Mouse (Mus musculus) right cerebral cortex, postnatal 36 days (tissue): ENCODE data around the gene Fkbp1b.
"Not testable (repeated sequence)": the region's sequence is repeated elsewhere in the genome, so short reads cannot be mapped to it uniquely, and the experiment has no call there.

Experiments
- DNase-seq, 2 experiments: peaks; one replicate each; pipeline ENCODE4 v3.0.0; 2022; ENCODE audit warnings: low spot score in 2 of 2, mixed read lengths in 1 of 2

Fkbp1b gene

DNA sequence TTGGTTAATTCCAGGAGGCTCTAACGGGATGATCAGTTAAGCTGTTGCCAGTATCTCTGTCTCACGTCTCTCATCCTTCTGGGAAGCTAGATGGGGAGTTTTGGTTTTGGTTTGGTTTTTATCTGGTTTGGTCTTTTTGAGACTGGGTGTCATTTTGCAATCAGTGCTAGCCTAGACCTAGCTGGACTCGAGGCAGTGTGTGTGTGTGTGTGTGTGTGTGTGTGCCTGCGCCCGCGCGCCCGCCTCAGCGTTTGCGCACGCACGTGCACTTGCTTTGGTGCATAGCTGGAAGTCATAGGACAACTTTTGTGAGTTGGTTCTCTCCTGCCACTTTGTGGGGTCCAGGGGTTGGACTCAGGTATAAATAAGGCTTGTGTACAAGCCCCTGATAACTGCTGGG is 2.4 kb upstream of the Fkbp1b start:
- no peak for DNase-seq

GRCm38 (mm10) chr12:4842890-4843597 is 1.7 kb upstream of the Fkbp1b start, which contains the start of gene Wdcp:
Gene Wdcp, plus strand, starts transcription at chr12:4843303.
- peak; percentile 90 to 94 for DNase-seq

- no peak for DNase-seq
Measured at GRCm38 (mm10) chr12:4842456-4842855, 1.1 kb upstream of the Fkbp1b start.

GRCm38 (mm10) chr12:4840741-4841140 is 650 bp downstream of the Fkbp1b start:
- DNase-seq, result no peak

GRCm38 (mm10) chr12:4840010-4840409 is 1.4 kb downstream of the Fkbp1b start:
- DNase-seq, result no peak

DNA sequence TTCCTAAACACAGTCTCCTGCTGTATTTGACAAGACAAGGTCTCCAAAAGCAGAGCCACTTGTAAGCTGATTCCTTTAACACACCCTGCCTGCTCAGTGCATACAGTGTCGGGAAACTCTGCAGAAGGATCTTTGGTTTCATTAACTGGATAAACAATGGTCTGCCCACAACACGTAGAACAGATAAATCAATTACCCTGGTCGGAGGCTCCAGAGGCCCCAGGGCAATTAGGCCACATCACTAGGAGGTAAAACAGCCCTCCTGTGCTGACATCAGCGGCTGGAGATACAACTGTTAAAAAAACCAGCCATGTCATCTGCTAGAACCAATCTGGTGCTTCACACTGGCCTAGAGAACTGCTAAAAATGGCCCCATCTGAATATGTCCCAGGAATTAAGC is 4.4 kb downstream of the Fkbp1b start:
- no peak for DNase-seq

GRCm38 (mm10) chr12:4827256-4827655 is 14.1 kb downstream of the Fkbp1b start:
- DNase-seq, result no peak

DNA sequence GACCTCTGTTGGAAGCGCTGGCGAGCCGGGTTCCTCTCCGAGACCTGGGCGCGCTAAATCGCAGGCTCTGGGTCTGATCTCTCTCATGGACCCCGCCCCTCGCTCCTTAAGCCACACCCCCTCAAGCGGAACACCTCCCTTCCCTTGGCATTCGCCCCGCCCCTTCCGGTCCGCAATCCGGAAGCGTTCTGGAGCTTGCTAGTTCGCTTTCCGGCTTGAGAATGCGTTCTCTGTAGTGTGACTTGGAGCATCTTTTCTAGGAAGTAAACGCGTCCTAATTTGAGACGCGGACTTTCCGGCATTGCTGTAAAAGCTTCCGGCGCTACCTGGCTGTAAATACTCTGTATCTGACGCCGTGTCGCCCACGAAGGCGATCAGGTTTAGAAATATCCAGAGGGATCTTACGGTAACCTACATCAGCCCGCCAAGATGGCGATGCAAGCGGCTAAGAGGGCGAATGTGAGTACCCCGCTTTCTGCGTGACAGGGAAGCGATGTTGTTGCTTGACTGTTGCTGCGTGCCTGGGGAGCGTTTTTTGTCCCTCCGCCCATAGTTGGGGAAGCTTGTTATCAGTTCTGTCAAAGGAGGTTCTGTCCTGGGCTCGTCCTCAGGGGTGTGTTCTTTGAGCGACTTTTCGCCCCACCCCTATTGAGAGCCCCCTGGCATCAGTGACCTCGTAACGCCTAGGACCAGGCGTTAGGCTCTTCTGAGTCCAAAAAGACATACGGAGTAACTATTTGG is 23.9 kb downstream of the Fkbp1b start, which contains the start of gene Sf3b6:
Gene Sf3b6, plus strand, starts transcription at position 184 of the 741 bp plus-strand sequence.
- peak; percentile 93 to 96 for DNase-seq

GRCm38 (mm10) chr12:4816680-4817360 is 24.6 kb downstream of the Fkbp1b start:
- no peak for DNase-seq

GRCm38 (mm10) chr12:4813636-4814035 is 27.8 kb downstream of the Fkbp1b start:
- DNase-seq, result no peak

DNA sequence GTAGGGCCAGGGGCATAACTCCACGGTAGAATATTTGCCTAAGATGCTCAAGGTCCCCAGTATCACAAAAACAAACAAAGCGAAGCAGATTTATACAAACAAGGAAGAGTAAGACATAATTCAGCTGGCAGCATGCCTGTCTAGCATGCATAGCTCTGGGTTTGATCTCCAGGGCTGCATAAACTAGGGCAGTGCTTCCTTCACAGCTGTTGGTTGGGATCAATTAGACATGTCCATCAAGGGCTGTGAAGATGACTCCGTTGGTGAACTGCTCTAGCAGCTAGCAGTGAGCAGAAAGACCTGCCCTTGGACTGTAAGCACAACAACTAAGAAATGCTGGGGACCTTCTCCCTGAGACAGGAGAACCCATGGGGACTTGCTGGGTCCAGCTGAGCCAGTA is 29.7 kb downstream of the Fkbp1b start:
- no peak for DNase-seq

DNA sequence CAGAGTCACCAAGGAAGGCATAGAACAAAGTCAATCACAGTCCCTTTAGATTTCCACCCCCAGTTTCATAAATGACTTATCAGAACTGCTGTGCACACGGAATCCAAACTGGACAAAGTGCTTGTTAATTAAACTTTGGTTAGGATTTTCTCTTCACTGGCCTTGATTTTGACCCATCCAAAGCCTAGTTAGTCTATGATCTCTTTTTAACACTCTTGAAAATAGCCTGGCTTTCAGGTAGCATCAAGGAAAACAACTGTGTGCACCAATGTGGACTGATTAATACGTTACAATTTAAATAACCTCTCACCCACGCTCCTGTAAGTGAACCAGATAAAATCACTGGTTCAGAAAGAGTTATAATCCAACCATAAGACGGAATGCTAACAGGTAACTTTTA is 30.4 kb downstream of the Fkbp1b start:
- no peak for DNase-seq

- DNase-seq, result not testable (repeated sequence)
Measured at GRCm38 (mm10) chr12:4797471-4797870, 43.9 kb downstream of the Fkbp1b start.

DNA sequence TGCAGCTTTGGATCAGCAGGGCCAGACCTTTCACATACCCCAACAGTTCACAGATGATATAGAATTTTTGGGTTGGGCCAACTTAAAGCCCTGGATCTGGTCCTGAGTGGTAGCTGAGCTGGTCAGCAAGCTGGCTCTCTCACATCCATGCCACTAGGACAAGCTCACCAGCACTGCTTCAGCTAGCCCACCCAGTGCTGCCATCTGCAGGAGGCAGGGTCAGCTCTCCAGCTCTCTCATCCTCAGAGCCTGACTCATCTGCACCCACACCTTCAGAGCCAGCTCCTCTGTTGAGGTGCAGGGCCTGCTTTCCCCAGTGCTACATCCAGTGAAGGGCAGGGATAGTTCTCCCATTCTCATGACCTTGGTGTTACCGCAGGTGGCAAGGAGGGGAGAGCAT is 47.7 kb downstream of the Fkbp1b start:
- DNase-seq, result peak in 1 of 2 experiments; percentile 15

DNA sequence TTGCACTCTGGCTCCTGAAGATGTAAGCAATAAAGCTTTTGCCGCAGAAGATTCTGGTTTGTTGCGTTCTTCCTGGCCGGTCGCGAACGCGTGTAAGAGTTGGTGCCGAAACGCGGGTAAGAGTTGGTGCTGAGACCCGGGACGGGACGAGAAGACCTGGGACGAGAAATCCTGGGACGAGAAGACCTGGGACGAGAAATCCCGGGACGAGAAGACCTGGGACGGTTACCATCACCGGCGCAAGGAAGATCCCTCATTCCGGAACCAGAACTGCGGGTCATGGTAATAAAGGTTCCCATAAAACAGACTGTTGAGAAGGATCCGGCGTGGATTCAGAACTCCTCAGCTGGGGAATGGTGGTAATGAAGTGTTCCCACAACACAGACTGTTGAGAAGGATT is 53.3 kb downstream of the Fkbp1b start:
- not testable (repeated sequence) for DNase-seq

- DNase-seq, result no peak
Measured at GRCm38 (mm10) chr12:4784466-4784865, 56.9 kb downstream of the Fkbp1b start.

DNA sequence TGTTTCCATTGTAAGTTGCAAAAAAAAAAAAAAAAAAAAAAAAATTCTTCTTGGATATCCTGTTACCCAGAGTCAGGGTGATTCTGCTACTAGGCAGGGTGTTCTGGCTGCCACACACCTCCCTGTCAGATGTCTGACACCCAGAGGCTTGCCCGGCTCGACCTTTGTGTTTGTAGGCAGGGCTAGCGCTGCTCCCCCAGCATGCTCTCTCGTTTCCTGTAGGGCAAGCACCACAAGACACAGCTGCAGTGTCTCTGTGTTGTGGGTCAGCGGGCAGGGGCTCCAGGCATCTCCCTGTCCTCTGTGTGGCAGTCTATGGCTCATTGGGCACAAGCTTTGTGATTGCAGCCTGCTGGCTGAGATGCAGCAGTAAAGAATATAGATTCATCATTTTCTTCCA is 57.8 kb downstream of the Fkbp1b start:
- no peak for DNase-seq
